Mouse (Mus musculus): ENCODE measurements around the gene Lypd4.
"Not testable (repeated sequence)": the region's sequence is repeated elsewhere in the genome, so short reads cannot be mapped to it uniquely, and the experiment has no call there.

Lypd4 gene

DNA sequence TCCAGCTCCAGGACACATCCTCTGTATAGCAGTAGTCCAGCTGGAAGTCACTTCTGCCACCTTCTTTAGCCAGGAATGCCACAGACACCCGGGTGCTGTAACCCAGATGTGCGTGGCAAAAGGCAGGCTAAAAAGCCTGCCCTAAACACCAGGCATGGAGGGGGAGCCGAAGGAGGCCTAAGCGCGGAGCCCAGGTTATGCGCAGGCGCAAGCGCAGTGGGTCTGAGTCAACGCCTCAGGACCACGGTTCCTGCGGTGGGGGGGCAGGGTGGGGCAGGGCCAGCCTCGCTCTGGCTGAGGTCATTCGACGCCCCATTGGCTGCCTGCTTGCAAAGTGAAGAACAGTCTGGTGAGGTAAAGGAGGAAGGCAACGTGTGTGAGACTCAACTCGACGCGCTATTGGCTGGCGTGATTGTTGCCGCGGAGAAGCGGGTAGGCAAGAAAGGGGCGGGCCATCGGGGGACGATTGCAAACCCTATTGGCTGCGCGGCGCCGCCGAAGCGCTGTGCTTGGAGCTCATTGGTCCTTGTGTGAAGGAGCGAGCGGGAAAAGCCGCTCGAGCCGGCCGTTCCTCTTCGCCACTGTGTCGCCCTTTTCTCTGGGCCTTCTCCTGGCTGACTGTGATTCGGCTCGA lies at the start of gene Lypd4, which contains the start of gene Dmrtc2:
Lypd4 (minus strand) TSS at position 410 of the 634 bp plus-strand sequence.
Dmrtc2 (plus strand) TSS at position 526 of the 634 bp plus-strand sequence.
- DNase-seq = no peak

DNA sequence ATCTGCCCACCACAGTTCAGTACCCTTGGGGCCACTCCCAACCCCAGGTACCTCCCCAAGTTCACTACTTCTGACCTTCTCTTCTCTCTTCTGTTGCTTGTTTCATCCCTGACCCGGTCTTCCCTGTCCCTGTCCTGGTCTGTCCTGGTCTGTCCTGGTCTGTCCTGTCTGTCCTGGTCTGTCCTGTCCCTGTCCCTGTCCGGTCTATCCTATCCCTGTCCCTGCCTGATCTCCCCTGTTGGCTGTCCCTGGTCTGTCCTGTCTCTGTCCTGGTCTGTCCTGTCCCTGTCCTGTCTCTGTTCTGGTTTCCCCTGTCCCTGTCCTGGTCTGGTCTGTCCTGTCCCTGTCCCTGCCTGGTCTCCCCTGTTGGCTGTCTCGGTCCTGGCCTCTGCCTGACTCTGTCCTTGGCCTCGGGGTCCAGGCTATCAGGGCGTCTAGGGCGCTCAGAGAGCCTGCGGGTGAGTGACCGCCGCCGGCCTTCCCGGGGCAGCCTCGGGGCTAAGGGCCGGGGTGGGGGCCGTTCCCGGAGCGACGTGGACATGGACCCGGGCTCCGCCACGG lies 49.1 kb upstream of the Lypd4 start:
- no peak for DNase-seq

DNA sequence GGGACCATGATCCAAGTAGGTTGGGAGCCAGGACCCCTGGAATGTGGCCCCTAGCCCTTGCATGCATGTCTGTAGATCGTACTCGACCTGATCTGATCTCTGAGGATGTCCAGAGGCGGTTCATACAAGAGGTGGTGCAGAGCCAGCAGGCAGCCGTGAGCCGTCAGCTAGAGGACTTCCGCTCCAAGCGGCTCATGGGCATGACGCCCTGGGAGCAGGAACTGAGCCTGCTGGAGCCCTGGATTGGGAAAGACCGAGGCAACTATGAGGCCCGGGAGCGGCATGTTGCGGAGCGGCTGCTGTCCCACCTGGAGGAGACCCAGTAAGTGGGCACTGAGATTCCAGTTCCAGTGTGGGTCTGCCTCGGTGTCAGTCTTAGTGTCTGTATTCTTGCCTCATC lies 42.7 kb upstream of the Lypd4 start:
- no peak for DNase-seq

DNA sequence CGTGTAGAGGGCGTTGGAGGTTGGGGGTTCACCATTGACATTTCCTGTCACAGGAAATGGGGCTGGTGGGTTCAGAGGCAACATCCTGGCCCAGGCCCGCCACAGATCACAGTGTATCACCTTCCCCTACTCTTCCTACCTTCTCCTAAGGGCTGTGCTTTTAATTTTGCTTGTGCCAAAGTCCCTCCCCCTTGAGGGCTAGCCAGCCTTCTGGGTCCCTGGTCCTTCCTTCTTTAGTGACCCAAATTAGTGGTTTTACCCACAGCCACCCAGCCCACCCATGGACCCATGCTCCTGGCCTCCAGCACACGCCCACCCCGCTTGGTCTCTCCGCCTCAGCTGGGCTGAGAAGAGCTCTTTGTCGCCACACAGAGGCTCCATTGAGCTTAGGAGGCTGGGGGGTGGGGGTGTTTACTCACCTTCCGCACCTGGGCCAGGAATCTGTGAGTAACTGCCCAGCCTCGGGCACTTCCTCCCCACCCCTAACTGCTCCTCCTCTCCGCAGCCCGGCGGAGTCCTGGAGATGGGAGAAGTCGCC lies 37.5 kb upstream of the Lypd4 start:
- DNase-seq = no peak

DNA sequence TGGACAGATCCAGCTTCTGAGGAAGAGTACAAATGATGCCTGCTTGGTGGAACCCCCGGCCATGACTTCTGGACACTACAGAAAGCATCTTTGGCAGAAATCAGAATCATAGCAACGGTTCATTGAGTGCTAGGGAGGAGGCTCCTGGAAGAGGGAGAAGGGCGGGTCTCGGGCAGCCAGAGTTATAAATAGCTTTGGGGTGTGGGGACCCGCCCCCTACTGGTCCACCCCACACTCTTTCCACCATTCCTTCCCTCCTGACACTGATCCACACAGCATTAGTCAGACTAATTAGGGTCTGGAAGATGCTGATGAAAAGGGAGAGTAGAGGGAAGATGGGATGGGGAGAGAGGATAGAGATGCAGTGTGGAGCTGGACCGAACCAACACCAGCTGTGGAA lies 36.8 kb upstream of the Lypd4 start:
- DNase-seq = no peak

DNA sequence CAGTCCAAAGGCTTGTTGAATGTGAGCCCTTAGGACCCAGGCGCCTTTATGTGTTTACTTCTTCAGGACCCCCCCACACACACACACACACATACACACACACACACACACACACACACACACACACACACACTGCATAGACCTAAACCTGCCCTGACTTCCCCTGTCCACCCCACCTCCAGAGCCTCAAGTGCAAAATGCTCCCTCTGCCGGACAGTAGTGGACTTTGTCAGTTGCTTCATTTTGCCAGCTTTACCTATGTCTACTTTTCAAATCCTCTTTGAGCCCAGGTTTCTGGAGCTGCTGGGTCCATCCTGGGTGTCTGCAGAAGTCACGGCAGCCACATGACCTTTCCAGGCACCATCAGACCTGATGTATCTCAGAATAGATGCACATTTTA lies 35.2 kb upstream of the Lypd4 start:
- peak; percentile 72 for DNase-seq

DNA sequence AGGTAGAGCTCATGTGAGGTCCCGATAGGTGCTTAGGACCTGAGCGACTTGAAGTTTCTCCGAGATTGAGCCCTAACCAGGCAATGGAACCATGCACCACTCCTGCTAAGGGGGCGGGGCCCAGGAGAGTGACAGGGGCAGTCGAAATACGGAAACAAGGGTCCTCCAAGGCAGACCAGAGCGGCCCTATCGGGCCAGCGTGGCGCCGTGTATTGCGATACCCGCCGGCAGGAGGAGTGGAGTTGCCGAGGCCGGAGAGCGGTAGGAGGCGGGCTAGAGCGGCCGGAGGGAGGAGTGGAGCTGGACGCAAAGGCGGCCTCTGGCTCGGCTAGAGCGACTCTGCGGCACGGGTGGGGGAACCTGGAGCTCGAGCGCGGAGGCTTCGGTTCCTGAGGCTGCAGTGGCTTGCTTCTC lies 34.3 kb upstream of the Lypd4 start:
- peak; percentile 99 for DNase-seq

DNA sequence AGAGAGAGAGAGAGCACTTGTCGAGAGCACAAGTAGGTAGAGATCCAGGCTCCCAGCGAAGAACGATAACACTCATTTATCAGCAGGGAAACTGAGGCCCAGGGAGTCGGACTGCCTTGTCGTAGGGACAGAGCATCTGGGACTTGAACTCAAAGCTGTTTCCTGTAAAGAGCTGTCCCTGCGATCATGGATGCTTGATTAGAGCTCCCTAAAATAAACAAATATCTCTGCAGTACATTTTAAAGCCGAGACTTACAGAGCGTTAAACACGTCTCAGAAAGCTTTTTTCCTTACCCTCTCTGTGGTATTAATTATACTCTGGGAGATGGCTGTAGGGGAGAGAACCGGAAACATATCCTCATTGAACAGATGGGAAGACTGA lies 33.7 kb upstream of the Lypd4 start:
- DNase-seq = no peak

DNA sequence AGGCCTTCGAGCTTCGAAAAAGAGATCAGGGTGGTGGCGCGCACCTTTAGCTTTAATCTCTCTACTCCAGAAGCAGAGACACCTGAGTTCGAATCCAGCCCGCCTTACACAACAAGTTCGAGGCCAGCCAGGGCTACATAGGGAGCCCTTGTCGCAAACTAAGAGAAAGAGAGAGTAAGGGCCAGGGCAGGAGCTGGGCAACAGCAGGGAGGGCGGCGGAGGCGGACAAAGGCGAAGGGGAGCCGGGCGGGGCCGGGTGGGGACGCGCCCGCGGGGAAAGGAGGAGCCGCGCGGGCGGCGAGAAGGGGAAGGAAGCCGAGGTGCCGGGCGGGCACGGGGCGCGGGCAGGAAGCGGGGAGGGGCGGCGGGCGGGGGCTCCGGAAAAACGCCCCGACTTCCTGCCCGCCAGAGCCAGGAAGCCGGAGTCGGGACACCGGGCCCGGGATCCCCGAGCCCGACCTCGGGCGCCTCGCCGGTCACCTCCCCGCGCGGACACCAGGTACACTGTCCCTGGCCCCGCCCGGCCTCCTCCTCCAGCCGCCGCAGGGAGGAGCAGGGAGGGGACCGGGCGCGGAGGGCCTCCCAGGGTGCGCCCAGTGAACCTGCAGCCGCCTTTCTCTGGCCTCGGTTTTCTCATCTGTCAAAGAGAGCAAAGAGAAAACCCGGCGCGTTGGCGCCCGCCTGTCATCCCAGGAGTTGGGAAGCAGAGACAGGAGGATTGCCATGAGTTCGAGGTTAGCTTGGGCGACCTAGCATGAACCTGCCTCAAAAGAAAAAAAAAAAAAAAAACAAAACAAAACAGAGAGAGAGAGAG lies 33.1 kb upstream of the Lypd4 start, which contains the start of gene Arhgef1:
Arhgef1 (plus strand) TSS at position 283 of the 814 bp plus-strand sequence.
- DNase-seq = peak; percentile 76

DNA sequence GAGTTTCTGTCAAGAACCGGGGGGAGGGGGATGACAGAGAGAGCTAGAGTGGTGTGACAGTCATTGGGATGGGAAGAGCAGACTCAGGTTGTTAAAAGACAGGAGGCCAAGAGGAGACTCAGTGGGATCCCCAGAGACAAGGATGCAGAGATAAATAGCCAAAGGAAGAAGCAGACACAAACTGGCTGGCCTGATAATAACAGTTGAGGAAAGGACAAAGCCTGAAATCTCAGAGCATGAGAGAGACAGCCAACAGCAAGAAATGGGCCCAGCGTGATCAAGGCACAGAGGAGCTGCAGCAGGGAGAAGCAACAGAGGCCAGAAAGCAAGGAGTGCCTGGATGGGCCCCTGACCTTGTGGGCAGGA lies 32.5 kb upstream of the Lypd4 start:
- DNase-seq = no peak

DNA sequence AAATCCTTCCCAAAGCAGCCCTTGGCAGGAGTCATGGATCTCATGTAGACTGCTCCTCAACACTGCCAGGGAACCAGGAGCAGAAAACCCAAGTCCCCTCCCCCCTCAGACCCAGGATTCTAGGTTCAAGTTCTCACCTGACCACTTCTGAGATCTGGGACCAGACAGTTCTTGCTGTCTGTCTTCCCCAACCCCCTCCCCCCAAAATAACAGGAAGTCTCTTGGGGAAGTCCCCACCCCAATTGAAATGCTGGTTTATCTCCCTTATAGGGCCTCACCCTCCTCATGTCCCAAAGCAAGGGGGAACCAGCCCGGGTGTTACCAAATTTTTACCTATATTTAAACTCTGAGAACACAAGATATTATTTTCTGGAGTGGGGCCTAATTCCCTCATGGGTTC lies 32.1 kb upstream of the Lypd4 start:
- DNase-seq = no peak

DNA sequence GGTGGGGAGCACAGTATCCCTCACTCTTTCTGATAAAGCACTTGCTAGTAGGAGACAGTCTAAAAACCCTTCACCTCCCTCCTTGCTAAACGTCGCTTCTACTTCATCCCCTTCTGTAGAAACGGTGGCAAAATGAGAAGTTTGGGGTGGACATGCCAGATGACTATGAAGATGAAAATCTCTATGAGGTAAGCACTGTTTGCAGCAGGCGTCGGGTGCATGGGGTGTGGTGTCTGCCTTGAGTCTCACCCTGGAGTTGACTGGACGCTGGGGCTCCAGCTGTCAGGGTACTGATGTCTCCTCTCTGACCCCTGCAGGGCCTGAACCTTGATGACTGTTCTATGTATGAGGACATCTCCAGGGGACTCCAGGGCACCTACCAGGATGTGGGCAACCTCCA lies 31.4 kb upstream of the Lypd4 start:
- DNase-seq = no peak

DNA sequence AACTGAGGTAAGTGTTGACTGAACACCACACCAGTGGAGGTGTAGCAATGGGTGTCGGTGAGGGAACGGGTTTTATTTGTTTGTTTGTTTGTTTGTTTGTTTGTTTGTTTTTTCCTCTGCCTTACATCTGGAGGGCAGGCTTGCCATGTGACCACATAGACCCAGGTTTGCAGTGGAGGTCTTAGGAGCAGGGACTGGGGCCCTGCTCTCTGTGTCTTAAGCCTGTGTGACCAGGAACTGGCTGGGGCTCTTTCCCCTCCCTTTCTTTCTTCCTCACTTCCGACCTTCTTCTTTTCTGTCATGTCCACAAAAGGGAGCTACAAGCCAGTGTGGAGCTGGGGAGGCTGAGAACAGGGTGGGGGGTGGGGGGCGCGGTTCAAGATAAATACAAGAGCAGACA lies 28.2 kb upstream of the Lypd4 start:
- no peak for DNase-seq

DNA sequence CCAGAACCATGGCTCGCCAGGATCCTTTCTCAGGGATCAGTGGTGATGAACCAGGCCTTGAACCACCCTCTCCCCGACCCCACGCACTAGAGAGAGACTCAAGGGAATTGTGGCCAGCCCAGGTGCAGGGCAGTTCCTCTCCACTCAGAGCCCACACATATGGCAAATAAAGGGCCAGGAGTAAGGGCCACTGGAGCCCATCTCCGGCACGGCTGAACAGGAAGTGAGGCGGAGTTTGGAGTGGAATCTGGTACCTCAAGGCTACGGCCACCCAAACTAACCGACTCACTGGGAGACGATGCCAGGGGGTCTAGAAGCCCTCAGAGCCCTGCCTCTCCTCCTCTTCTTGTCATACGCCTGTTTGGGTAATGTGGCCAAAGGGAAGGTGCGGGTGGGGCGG lies 27.5 kb upstream of the Lypd4 start, which contains the start of gene Cd79a:
Cd79a (plus strand) TSS at position 158 of the 400 bp plus-strand sequence.
- no peak for DNase-seq

DNA sequence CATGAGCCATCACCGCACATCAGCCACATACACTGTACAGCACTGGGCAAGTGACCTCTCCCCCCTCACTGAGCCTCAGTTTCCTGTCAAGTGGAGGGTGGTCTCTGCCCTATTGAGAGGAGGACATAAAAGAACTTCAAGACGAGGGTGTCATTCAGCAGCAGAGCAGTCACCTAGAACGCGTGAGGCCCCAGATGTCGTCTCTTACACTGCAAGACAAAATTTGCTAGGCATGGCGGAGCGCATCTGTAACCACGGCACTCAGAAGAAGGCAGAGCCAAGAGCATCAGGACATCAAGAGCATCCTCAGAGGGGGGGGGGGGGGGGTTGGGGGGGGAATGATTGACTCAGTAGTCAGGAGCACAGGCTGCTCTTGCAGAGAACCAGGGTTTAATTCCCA lies 26.5 kb upstream of the Lypd4 start:
- no peak for DNase-seq

DNA sequence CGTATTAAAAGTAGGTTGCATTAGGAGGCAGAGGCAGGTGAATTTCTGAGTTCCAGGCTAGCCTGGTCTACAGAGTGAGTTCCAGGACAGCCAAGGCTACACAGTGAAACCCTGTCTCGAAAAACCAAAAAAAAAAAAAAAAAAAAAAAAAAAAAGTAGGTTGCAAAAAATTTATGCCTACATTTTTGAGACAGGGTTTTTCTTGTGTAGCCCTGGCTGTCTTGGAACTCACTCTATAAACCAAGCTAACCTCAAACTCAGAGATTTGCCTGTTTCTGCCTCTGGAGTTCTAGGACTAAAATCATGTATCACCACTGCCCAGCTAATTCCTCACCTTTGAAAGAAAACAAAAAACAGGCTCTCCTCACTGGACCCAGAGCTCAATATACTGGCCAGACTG lies 26.0 kb upstream of the Lypd4 start:
- not testable (repeated sequence) for DNase-seq

DNA sequence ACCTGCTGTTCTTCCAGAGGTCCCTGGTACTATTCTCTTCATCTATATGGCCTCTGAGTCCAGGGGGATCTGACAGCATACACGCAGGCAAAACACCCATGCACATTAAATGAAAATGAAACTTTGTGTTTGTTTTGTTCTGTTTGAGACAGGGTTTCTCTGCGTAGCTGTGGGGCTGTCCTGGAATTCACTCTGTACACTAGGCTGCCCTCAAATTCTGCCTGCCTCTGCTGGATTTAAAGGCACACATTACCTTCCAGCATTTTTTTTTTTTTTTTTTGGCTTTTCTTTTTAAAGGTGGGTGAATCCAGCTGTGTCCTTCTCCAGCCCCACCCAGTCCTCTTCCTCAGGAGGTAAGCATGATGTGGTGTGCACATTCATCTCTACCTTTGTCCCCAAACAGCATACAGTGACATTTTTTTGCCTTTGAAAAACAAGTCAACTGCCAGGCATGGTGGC lies 22.4 kb upstream of the Lypd4 start:
- DNase-seq = no peak

DNA sequence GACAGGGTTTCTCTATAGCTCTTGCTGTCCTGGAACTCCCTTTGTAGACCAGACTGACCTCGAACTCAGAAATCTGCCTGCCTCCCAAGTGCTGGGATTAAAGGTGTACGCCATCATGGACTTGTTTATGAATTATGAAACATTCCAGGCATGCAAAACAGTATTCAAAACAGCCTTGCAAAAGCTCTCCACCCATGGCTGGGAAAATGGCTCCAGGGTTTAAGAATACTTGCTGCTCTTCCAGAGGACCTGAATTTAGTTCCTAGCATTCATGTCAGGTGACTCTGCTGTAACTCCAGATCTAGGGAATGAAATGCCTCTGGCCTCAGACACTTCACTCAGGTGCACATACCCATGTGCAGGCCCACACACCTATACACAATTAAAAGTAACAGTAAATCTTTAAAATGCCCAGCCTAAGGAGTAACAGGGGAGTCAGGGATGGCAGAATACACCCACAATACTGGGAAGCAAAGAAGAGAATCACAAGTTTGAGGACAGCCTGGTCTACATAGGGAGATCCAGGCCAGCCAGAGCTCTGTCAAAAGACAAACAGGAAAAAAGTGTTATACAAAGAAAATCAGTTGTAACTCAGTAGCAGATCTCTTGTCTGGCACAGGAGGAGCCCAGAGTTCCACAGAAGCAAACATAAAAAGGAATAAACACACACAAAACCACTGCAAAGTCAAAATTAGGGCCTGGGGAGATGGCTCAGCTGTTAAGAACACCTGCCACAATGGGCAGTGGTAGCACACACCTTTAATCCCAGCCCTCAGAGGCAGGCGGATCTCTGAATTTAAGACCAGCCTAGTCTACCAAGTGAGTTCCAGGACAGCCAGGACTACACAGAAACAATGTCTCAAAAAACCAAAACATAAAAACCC lies 21.7 kb upstream of the Lypd4 start:
- no peak for DNase-seq

DNA sequence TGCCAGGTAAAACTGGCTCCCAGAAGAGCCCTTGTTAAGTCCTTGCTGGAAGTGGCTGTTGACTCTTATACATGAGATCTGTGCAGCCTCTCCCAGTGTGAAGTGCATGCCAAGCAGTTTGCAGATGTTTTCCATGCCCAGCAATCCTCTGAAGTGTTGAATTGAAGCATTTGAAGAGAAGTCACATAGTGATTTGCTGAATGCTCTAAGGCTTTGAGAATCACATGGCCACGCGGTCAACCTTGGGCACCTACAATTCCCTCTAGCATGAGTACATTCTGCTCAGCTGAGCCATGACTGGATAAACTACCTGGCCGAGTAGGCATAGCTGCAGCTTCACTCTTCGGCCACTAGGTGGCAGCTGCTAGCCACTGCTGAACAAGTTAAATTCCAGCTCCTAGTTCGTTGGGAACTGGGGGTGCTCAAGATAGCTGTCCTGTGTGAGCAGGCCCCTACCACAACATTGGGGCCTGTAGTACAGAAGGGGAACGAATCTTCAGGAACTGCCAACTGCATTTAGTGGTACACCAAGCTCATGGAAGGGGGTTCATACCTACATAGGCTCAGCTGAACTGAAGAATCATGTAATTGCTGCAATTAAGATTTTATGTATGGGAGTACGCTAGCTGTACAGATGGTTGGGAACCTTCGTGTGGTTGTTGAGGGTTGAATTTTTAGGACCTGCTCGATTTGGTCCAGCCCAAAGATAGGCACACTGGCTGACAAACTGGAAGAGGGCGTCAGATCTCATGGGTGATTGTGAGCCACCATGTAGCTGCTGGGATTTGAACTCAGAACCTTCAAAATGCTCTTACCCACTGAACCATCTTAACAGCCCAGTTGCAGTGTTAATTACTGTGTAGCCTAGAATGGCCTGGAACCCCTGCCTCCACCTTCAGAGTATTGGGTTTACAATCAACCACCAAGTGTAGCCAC lies 20.8 kb upstream of the Lypd4 start:
- DNase-seq = peak; percentile 82

DNA sequence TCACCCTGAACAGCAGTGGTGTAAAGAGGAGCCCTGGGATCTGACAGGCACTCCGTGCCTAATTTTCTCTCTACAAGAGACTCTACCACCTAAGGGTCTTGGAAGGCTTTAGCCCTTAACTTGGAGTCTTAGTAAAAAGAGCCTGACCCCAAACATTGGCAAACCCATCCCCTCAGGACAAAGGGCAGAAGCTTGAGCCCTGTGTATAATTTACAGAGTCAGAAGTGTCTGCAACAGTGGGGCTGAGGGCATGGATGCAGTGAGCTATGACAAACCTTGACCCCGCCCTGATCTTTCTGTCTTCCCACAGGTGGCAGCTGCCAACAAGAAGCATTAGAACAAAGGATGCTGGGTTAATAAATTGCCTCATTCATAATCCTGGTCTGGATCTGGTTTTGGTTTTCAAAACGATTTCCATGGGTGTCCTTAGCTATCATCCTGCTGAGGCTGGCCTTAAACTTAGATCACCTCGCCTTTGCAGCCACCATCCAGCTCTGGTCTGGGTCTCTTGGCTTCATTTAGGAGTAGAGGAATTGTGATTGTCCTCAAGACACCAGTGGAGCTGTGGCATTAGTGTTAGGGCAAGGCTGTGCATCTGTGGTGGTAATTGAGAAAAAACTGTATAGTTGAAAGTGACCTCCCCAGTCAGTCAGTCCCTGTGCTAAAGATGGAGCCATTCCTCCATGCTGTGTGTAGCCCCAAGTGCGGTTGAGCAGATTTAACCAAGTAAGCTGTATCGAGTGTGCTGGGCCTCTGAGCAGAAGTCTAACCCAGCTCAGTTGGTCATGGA lies 19.9 kb upstream of the Lypd4 start:
- DNase-seq = peak; percentile 94

DNA sequence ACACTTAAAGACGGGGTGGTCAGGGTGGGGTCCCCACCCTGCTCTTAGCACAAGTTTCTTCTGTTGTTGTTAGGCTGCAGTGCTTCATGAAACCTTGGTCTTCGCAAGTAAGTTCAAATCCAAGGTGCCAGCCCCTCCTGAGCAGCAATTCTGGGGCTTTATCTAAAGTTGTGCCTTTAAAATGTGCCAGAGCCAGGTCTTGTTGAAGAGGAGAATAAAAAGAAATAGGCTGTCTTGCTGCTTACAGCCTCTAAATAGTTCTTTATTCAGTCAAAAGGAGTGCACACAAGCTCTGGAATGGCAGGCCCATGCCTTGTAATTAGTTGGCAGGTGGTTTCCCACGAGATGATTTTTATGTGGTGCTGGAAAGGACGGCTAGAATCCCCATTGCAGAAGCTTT lies 17.4 kb upstream of the Lypd4 start:
- no peak for DNase-seq
